Mouse (Mus musculus) cerebellum, postnatal 14 days (tissue): ENCODE data around the gene Stat5a.

Source experiments
- DNase-seq, 2 experiments: peaks; one replicate each; pipeline ENCODE4 v3.0.0; 2021; ENCODE audit warnings: mixed read lengths in 2 of 2

The Stat5a gene

DNA sequence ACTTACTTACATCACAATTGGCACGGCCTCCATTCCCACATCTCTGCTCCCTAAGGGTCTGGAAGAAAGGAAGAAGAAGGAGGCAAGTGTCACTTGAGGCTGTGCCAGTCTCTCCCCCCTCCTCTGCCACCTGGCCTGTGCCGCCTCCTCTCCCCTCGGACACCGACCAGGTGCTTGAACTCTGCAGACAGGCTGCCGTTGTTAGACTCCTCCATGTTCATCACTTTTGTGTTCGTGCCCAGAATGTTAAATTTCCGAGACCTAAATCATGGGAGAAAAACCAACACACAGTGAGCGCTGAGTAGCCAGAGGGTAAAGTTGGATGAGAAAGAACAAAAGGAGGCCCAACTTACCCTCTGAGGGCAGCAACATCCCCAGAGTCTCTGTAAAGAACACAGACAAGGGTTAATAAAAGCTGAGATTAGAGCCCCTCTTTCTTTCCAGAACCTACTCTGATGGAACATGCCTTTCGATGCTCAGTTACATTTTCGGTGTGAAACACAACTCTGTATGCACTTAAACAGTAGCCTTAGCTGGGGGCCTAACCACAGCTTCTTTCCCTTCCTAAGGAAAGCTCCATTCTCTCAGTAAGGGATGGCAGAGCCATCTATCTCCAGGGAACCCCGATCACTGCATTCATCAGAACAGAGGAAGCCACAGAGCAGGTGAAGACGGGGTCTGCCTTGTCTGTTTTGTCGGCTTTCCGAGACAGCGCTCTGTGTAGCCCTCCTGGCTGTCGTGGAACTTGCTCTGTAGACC, 39.5 kb downstream of the Stat5a start:
- DNase-seq = peak in 1 of 2 experiments; percentile 35

DNA sequence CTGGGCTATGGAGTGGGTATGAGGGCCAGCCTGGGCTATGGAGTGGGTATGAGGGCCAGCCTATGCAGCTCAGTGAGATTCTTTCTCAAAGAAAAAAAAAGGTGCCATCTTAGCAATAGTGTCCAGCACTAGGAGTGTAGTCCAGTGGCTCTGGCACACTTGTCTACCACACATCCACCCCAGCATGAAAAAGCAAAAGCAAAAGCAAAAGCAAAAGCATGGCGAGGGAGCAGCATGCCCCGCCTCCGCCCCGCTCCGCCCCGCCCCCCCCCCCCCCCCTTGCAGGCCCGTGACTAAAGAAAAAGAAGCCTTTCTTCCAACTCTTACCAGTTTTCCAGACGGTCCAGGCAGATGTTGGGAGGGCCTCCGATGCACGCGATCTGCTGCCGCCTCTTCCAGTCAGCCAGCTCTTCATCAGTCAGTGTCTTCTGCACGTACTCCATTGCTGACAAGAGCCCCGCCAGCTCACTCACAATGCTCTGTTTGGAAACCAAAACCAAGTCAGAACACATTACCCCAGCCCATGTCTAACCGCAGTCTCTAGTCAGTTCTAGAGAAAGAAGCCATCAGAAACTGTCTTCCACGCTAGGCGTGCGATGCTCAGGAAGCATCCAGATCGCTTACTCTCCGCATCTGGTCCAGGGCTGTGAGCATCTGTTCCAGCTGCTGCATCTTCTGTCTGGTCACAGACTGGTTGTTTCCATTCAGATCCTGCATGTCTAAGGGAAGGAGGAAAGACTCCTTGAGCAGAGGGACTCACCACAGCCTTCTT, 45.6 kb downstream of the Stat5a start:
- no peak for DNase-seq

DNA sequence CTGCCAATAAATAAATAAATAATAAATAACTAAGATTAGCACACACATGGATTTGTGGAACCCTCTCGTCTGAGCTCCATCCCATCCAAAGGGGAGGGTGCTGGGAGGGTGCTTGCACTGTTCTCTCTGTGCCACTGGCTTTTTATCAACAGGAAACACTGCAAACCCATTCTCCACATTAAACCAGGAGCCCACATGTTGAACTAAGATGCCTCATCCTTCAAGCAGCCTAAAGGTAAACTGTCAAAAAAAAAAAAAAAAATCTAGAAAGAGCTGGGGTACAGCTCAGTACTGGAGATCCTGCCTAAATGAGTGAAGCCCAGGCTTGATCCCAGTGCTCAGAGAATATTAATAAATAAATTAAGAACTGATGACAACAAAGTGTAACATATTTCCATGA, 46.8 kb downstream of the Stat5a start:
- no peak for DNase-seq

DNA sequence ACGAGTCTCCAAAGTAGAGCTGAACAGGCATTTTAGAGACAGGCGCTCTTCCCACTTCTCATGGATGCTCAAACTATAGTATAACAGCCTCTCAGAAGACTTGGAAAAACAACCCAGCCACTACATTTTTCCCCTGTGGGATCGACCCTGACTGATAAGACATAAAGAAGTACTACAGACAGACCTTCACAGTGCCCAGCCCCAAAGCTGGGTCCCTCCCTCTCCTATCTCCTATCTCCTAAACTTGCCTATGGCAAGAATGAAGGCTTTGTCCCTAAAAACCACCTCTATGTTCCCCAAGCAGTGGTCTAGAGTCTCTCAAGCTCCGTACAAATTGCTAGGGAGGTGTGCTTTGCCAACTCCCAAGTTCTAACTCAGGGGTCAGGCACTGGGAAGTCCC, 47.7 kb downstream of the Stat5a start:
- no peak for DNase-seq

DNA sequence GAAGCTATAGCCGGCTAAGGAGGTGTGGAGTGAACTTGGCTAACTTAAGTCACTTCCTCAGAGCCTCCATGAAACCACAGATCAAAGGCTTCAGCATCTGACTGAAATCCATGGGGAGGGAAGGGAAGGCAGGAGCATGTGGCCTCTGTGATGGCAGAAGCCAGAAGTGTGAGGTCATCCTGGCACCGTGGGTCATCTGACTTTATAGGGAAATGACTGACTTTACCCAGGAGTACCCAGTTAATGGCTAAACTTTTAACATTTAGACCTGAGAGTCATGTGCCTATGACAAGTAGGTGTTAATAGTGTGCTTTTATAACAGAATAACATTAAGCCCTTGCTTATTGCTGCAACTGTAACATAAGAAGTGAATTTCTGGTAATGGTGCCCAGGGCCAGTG, 49.0 kb downstream of the Stat5a start:
- no peak for DNase-seq

DNA sequence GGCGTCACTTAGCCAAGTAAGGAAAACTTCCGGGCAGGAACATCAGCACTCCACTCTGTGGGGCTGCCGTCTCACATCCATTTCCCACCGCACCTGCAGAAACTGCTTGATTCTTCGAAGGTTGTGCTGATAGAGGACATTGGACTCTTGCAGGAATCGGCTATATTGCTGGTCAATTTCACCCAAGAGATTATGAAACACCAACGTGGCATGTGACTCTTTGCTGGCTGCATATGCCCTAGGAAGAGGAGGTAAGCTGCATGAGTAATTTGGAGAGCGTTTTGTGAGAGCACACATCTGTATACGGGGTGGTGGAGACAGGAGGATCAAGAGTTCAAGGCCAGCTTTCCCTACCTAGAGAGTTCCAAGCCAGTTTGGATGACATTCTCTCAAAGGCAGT, 49.4 kb downstream of the Stat5a start:
- DNase-seq = no peak

DNA sequence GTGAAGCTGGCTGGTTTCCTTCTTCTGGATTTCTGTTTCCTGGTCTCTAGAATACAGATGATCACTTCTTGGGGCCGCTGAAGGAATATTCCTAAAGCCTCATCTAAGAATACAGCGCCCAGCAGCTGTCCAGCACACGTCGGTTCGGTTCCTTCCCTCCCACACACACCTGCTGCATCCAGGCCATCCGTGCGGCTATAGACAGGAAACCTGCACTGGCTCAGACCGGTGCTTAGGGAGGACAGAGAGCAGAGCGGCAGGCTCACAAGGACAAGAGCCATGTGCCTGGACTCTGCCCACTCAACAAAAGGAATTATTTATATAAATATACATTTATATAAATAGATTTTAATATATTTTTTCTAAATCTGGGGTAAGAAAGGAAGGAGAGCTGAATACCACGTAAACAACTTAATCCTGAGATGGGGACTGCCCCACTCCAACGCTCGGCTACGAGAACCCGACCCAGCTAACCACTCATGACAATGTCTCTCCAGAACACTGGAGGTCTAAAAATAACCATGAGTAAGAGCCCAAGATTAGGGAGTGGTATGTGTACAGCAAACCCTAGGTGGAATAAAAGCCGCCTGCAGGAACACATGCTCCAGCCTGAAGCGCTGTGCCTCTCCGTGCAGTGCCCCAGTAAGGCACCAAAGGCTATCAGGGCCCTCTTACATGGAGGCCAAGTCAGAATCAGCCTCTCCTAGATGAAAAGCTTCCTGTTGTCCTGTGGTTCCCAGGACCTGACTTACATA, 53.4 kb downstream of the Stat5a start:
- no peak for DNase-seq

DNA sequence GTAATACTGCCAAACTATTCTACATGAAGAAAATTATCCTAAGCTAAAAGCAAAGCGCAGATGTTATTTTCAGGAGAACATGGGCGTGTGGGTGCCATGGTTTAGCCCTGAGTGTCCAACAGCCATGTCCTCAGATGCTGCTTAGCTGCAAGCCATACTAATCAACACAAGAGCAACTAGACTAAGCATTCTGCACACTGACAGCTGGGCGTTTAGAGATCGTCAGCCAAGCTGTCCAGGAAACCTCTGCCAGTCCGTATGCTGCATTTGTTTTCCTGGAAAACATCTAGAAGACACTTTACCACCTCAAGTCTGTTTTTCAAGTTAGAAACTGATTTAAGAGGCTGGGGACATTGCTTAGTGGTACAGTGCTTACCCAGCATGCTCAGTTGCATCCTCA, 55.3 kb downstream of the Stat5a start:
- no peak for DNase-seq

DNA sequence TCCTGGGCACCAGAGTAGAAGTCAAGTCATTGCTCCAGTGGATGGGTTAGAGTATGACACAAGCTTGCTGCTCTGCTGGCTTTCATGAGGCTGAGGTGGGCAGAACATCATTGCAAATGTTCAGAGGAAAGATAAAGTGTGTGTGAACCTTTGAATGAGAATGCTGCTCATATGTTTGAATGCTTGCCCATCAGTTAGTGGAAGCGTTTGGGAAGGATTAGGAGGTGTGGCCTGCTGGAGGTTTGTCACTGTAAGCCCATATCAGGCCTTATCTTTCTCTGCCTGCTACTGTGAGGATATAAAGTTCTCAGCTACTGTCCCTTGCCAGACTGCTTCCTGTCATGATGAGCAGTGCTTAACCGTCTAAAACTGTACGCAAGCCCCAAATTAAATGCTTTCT, 55.9 kb downstream of the Stat5a start:
- DNase-seq = no peak

DNA sequence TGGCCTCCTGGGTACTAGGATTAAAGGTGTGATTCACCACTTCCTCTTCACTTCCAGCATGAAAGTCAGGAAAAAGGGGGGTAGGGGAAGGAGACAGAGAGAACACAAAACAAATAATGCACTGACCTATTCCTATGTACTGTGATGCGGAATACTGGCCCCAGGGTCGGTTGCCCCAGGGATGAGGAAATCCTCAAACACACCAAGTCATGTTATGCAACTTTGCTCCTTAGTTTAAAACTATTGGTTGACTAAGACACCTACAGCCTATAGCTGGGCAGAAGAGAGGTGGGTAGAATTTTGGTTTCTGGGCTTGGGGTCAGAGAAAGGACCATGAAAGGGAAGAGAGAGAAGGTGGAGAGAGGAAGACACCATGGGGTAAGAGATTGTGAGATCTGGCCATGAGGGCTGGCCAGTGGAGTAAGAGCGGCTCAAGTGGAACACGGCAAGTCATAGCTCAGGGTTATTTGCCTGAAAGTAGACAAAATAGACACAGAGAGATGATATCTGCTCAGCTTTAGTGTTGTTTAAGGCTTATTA, 57.4 kb downstream of the Stat5a start:
- no peak for DNase-seq

DNA sequence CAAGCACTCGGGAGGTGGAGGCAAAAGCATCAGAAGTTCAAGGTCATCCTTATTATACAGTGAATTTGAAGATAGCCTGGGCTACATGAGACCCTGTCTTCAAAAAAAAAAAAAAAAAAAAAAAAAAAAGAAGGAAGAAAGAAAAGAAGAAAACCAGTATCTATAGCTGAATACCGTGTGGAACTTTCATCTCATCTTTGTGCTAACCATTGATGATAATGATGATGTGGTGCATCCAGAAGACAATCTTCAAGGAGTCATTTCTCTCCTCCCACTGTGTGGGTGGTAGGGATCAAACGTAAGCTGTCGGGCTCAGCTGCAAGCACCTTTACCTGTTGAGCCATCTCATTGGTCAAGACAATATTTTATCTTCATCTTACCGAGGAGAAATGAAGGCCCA, 58.9 kb downstream of the Stat5a start:
- DNase-seq = no peak

DNA sequence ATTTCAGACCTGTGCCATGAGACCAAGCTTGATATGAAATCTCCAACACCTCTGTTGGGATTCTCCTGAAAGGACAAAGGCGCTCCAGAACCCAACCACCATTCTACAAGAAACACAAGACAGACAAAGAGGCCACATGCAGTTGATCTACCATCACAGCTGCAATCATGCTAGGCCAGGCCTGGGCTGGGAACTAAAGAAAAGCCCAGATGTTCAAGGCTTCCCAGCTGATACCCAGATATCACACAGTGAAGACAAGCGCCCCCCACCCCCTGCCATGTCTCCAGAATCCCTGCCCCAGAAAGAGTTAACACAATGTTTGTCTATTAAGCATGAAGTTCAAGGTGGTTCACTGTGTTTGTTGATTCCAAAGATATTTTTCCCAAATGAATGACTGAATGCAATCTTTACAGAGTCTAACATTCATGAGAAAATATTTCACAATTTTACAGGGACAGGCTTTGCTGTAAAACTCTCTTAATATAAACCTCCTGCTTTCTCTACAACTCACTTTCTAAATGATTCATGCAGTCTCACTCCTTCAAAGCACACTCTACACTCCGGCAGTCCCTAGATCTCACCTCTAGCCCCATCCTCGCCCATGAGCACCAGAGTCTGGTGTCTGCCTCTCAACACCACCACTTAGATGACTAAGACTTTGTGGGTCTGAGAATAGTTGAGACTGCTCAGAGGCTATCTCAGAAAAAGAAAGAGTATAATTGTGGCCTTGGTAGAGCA, 61.9 kb downstream of the Stat5a start:
- DNase-seq = no peak

DNA sequence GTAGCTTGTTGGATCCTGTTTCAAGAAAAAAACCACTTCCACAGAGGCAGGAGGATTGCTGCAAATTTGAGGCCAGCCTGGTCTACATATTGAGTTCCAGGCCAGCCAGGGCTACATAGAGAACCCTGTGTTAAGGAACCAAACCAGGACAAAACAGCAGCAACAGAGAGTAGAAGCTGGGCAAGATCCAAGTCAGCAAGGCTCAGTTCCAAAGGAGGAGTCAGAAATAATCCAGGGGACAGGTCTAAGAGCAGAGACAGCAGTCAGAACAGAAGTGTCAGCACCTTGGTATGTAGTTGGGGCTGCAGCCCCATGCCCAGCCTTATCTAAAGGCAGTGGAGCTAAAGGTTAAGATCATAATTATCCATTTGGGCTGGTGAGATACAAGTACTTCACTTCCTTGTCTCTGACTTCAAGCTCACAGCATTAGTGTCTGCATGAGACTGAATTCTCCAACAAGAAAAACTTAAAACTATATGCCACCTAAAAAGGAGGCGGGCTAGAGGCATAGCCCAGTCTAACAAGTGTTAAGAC, 65.3 kb downstream of the Stat5a start:
- no peak for DNase-seq

DNA sequence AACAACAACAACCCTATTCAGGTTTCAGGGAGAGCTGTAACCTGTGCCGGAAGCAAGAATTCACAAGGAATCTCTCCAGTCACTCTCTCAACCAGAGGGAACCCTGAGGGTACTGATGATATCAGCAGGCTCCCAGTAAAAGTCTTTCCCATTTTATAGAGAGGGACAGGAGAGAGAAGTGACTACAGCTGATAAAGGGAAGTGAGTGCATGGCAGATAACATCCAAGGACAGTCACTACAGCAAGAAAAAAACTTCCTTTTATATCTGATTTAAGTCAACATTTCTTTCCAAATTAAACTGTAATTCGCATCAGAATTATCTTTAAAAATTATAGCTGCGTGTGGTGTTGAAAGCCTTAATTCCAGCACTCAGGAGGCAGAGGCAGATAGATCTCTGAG, 68.2 kb downstream of the Stat5a start:
- DNase-seq = no peak

DNA sequence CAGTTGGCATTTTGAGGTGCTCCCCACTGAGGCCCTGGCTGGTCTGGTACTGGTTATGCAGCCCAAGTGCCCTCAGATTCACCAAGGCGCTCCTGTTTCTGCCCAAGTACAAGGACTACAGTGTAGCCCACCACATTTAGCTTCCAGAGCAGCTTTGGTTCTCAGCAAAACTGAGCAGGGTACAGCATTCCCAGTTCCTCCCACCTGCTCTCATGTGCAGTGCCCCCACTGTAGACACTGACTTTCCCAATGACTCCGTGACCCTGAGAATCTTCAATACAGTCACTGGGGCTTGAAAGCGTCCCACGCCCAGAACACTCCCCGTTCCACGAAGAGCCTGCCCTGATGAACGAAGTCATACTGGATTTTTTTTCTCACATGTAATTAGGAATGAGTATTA, 71.5 kb downstream of the Stat5a start:
- no peak for DNase-seq

DNA sequence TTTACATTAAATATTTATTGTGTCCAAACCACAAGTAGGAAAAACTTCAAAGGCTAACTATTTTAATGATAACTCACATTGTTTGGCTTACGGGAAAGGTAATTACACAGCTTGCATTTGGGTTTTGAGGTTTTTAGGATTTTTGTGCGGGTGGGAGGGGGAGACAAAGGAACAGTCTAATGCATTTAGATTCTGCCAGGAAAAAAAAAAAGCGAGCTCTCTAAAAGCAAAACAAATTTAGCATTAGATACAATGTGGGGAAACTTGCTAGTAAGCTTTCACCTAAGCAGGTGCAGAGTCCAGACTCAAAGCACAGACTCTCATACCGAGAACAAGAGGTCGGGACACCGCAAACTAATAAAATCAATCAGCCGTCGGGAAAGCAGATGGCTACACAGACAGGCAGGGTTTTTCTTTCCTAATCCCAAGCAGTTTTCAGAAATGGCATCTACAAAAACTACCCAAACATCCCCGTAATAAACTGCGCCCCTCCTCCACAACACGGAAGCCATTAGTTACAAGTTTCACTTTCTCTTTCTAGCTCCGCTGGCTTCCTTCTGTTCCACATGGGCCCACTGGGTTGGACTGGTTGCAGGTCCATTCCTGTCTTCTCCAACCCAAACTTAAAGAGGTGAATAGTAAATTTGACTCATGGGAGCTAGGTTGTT, 72.2 kb downstream of the Stat5a start:
- no peak for DNase-seq
